Mouse (Mus musculus): ENCODE data around the gene Tmed9. TPM values are rescaled to one million over a fixed set of nuclear protein-coding genes. Genes with fewer than 3 reads are reported as not detected.
"Not testable (repeated sequence)": the region's sequence is repeated elsewhere in the genome, so short reads cannot be mapped to it uniquely, and the experiment has no call there.

The Tmed9 gene
- total RNA-seq, 2 experiments from 2014 or later: 141 to 143 TPM

GRCm38 (mm10) chr13:55568524-55568923 lies 5.0 kb upstream of the Tmed9 start:
- not testable (repeated sequence) for DNase-seq

DNA sequence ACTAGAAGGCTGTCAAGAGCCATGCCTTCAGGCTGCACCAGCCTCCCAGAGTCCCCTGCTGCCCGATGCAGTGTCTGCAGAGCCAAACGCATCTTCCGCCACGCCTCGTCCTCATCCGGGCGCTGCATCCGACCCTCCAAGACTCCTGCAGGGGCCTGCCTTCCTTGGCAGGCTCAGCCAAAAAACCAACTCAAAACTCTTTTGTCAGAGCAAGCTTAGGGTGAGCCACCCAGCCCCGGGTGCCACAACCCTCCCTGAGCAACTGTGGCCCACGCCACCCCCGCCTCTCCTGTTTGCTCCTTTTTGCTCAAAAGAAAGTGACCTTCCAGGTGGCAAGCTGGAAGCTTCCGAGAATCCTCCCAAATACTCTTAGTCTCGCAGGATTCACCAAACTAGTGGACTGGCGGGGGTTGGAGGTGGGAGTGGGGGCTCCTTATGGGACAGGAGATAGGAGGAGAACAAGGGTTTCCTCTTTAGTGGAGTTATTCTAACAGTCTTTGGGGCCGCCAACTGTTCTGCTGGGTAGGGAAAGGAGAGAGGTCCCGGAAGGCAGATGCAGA lies 3.7 kb upstream of the Tmed9 start:
- peak; percentile 8 to 23 for DNase-seq

GRCm38 (mm10) chr13:55570286-55570973 lies 3.1 kb upstream of the Tmed9 start:
- peak; percentile 25 to 31 for DNase-seq

GRCm38 (mm10) chr13:55571027-55571751 lies 2.3 kb upstream of the Tmed9 start, which contains the start of gene Fam193b:
Fam193b (minus strand) TSS chr13:55571120.
- peak; percentile 93 to 94 for DNase-seq

DNA sequence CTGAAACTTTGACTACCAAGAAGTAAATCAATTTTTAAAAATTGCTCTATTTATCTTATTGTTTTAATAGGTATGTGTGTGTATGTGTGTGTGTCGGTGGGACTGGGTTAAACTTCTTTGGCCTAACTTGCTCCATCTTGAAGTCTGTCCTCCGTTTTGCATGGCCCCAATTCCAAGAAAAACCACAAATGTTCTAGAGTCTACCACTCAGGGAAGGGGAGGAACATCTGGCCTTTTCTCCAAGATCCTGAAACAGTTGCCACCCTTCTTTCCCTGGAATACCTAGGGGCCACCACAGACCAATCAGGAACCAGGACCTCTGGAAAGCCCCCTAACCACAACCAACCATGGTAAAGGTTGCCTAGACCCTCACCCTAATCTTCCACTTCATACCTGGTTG lies 1.6 kb upstream of the Tmed9 start:
- no peak for DNase-seq

GRCm38 (mm10) chr13:55574321-55574720 lies 789 bp downstream of the Tmed9 start:
- no peak for DNase-seq

DNA sequence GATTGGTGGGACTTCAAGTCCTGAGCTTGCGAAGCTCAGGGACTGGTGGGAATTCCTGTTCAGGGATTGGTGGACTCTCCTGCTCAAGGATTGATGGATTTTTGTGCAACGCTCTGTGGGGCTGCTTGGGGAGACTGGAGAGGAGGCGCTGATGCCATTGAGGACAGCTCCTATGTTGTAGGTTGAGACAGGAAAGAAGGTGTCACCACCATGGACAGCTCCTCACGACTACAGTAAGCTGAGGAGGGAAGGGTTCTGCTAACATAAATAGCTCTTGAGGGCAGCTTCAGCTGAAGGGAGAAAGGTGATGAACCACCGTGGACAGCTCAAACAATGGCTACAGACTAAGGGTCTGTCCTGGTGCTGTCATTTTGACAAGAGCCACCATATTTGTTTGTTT lies 2.4 kb downstream of the Tmed9 start:
- no peak for DNase-seq

GRCm38 (mm10) chr13:55576872-55577271 lies 3.3 kb downstream of the Tmed9 start:
- DNase-seq: not testable (repeated sequence)

DNA sequence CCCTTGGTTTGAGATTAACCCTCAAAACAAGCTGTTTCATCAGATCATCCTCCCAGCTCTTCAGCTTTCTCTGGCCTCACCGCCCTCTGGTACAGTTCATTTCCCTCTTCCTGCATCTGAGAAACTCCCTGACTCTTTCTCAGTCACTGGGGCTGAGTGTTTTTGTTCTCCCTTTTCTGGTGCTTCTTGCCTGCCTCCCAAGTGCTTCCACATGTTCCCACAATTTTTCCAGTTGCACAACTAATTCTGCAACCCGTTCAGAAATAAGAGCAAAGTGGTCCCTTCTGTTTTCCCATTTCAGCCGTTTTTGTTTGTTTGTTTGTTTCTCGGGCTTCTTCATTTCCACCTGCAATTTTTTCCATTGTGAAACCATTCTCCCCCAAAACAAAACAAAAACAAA lies 4.6 kb downstream of the Tmed9 start:
- no peak for DNase-seq

GRCm38 (mm10) chr13:55591961-55592490 lies 18.5 kb downstream of the Tmed9 start:
- DNase-seq: no peak

DNA sequence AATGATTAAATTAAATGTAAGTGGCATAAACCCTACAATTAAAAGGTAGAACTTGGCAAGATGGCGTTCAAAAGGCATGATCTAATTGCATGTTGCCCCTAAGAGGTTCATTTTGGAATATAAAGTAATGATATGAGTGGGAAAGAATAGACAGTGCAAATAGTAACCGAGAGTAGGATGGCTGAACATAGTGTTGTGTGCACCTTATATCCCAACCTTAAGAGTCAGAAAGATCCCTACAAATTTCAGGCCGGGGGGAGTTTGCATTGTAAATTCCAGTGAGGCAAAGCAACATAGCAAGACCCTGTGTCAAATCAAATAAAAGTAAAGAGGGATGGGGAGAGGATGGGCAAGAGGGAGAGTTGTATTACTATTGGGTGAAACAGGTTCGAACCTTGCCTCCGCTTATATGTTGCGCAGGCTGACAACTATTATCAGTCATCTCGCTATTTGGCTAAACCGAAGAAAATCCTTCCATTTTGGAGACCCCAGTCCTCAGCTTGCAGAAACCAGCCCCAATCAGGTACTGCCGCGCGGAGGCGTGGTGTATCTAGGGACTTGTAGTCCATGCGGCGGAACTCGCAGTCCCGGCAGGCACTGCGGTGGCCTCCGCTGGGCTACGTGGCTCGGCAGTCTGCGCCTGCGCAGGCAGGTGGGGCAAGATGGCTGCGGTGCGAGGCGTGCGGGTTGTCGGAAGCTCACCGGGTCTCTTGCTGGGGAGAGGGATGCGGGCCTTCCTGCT lies 19.2 kb downstream of the Tmed9 start:
- DNase-seq: peak; percentile 96 to 97

DNA sequence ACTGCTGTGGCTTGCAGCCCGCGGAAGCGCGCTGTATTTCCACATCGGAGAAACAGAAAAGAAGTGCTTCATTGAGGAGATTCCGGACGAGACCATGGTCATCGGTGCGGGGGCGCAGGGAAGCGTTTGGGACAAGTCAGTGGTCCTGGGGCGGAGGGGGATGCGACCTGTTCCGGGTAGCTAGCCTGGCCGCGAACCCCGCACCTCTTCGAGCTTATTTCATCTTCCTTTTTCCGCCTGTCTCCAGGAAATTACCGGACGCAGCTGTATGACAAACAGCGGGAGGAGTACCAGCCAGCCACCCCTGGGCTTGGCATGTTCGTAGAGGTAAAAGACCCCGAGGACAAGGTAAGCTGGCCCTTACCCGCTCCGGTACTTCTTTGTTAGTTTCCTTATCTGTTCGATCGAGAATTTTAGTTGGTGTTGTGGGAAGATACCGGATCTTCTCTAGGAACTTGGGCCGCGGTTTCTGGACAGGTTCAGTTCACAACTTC lies 19.8 kb downstream of the Tmed9 start:
- DNase-seq: no peak

- DNase-seq: peak; percentile 40 to 61
These were observed 21.8 kb downstream of the Tmed9 start for GRCm38 (mm10) chr13:55595375-55595774.

GRCm38 (mm10) chr13:55596802-55597201 lies 23.3 kb downstream of the Tmed9 start:
- DNase-seq: no peak

DNA sequence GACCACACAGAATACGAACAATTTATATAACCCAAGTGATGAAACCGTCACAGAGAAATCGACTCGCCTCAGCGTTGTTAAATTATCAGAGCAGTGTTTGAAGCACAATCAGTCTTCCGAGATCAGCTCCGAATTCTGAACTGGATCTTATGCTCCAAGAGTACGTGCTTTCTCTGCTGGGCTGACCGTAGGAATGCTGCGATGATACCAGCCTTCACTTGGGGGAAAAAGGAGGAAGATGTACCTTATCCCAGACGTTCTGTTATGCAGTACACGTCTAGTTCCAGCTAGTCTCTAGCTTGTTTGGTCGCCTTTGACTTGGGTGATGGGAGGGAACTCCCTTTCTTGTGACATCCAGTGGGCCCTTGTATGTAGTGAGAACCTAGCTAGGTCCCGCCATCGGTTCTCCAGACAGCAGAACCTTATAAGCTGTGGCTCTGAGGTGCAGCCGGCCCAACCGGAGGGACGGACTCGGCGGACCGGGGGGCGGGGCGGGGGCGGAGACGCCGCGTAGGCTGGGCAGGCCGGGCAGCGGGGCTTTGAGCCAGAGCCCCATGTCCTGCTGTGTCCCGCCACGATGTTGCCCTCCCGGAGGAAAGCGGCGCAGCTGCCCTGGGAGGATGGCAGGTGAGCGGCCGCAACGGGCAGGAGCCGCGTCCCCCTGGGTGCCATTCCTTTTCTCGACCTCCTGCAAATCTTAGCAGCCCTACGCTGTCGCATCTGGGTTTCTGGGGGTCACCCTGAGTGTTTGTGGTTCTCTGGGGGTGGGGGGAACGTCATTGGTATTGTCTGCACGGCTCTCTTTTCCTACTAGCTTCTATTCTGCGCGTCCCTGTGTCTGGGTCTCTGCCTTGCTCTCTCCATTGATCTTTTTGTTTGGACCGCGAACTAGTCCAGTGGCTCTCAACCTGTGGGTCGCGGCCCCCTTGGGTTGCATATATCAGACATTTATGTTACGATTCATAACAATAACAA lies 26.3 kb downstream of the Tmed9 start, which contains the start of gene B4galt7:
Gene B4galt7 (plus strand): TSS at position 331 of the 975 bp plus-strand sequence.
- peak; percentile 84 to 89 for DNase-seq

DNA sequence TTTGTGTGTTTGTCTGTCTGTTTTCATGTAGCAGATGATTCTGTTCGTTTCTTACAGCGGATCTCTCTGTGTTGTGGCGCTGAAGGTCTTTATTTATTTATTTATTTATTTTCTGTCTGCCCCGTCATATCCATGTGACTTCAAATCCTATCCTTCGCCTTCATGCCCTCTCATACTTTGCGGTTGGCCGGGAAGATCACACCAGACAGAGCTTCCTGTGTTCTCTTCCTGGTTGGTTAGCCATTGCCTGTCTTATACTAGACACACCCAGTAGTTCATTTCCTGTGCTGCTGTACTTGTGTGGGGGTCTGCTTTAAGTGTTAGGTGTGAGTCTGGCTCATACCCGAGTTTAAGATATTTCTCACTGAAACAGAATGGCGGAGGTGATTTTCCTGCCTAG lies 27.1 kb downstream of the Tmed9 start:
- DNase-seq: no peak

- peak; percentile 82 to 85 for DNase-seq
These were observed 28.1 kb downstream of the Tmed9 start for GRCm38 (mm10) chr13:55601611-55602010.

- DNase-seq: no peak
These were observed 31.1 kb downstream of the Tmed9 start for GRCm38 (mm10) chr13:55604606-55605005.

- DNase-seq: peak; percentile 50 to 61
These were observed 33.5 kb downstream of the Tmed9 start for GRCm38 (mm10) chr13:55606899-55607623.

GRCm38 (mm10) chr13:55607624-55608006 lies 34.1 kb downstream of the Tmed9 start:
- DNase-seq: no peak
